Mouse (Mus musculus) heart, adult 18-20 months (tissue): ENCODE results near the gene Arid1a. TPM values are rescaled to one million over a fixed set of nuclear protein-coding genes. Genes with fewer than 3 reads are reported as not detected.

ENCODE experiments used
- DNase-seq, 2 experiments: peaks; one replicate each; pipeline ENCODE4 v3.0.0; 2021 to 2022; ENCODE audit warnings: mixed read lengths in 1 of 2
- total RNA-seq, 2 experiments: library from RNA; stranded (reverse); gene quantifications; 2 replicates each; pipeline ENCODE4 v1.2.3; 2021

Arid1a gene
- total RNA-seq, 2 experiments from 2014 or later: 31.3 to 34.9 TPM

DNA sequence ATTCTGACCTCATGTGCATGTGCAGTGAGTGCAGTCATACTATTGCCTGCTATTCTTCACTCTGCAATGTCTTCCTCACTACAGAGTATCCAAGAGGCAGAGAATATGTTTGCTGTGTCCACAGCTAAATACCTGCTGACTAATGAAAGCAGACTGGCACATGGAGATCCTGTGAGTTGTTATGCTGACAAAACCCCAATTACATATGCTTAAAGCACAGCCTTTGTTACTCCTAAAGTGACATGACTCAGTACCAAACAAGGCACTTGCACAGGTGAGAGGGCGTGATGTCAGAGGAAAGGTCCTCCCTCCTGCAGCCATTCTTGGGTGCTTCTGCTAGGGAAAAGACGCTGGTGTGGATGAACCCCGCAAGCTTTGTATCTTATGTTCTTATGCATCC is 21.3 kb downstream of the Arid1a start:
- DNase-seq: no peak

DNA sequence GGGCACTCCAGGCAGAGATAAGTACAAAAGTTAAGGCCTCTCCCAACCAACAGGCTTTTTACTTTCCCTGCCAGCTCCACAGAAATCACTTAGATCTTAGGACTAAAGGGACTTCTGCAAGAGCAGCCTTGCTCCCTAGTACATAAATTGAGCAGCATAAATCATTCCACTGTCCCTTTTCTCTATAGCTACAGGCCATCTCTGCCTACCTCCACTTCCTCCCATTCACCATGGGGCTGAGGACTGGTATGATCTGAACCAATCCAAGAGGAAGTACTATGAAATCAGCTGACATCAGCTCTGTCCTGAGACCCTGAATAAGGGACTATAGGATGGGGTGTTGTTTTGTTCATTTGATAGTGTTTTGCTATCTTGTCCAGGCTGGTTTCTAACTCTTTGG is 26.4 kb downstream of the Arid1a start:
- DNase-seq: no peak

DNA sequence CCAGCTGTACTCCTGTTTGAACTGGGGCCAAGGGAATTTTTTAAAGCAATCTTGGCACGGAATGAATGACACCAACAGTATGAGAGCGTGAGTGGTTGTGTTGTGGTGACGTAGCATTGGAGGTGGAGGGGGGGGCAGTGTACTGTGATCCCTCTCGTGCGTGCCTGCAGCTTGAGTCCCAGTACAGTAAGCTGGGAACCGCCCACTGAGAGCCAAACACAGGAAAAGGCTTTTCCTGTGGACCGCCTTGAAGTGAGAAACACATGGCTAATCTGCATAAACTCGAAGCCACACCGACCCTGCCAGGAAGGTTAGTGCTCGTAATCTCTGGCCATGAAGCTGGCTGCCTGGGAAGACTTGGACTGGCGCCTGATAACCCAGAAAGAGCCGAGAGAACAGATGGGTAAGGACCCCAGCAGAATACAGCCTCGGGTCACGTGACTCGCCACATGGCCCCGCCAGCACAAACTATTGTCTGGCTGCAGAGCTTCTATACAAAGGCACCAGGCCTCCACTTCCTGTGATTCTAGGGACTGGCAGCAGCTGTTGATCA is 27.0 kb downstream of the Arid1a start:
- DNase-seq: peak; percentile 89 to 95

DNA sequence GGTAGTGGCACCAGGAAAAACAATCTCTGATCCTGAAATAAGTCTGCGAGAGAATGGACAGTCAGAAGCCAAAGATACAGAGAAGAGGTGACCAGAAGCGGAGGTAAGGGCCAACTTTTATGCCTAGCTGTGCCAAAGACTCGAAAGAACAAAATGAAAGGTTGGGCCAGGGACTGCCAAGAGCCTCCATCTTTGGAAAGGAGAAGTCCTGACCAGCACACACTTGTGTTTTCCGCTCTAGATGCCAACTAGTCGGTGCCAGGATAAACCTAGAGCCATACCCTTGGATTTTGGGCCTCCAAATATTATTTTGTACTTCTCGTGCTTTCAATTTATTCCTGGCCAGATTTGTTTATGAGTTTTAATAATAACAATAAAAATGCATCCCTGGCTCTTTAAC is 27.6 kb downstream of the Arid1a start:
- DNase-seq: peak; percentile 61 to 73

DNA sequence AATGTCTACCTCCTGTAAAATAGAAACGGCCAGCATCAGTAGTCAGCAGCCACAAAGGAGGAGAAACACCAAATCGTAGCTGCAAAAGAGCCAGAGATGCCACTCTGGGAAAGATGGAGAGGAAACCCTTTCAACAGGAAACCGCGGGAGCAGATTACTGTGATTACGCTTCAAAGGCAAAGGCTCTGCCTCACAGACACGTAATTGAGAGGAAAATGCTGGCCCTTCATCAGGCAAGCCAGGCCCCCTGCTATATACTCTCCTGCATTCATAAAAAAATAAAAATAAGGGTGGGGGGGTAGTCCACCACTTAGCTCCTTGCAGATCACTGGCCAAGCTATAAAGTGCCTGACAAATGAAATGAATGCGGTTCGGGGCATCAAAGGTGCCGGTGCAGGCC is 28.3 kb downstream of the Arid1a start:
- DNase-seq: no peak

DNA sequence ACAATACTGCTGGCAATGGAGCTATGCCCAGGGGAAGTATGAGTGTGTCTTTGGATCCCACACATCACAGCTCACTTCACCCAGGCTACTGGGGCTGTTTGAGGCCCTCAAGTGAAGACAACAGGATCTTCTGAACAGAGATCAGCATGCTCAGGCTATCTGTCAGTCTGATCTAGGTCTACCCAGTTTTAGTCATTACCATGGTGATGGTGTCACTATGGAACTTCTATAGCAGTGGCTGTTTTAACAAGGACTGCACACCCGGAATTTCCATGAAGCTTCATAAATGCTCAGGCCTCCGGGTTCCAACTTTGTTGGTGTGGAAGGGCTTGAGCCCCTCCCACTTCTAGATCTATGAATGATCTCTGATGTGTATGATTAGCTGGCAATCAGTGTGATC is 30.9 kb downstream of the Arid1a start:
- no peak for DNase-seq

DNA sequence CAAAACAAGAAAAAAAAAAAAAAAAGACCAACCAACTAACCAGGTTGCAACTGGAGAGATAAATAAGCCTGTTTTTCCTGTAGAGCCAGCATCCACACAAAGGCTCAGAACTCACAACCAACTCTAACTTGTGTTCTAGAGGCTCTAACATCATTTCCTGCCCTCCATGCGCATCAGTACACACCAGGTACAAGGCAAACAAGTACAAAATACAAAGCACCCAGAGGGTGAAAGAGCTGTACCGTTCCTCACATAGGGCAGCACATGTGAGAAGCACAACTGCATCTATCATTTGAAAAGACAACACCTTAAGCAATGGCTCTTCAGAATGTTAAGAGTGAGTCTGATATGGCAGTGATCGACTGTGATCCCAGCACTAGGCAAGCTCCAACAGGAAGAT is 36.8 kb downstream of the Arid1a start:
- DNase-seq: no peak

DNA sequence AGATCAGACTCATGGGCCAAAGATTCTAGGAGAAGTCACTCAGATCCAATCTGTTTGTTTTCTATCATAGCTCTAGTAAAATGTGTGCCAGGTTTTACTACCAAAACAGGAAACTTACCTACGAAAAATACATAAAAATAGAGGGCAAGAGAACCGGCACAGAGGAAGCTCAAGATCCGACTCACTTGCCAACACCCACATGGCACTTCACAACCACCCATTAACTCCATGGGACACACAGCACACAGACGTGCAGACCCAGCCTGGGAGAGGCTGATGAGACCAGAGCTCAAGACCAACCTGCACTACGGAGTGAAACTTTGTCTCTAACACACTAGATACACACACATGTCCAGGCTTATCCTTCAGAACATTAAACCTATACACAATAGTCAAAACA is 43.8 kb downstream of the Arid1a start:
- DNase-seq: no peak

DNA sequence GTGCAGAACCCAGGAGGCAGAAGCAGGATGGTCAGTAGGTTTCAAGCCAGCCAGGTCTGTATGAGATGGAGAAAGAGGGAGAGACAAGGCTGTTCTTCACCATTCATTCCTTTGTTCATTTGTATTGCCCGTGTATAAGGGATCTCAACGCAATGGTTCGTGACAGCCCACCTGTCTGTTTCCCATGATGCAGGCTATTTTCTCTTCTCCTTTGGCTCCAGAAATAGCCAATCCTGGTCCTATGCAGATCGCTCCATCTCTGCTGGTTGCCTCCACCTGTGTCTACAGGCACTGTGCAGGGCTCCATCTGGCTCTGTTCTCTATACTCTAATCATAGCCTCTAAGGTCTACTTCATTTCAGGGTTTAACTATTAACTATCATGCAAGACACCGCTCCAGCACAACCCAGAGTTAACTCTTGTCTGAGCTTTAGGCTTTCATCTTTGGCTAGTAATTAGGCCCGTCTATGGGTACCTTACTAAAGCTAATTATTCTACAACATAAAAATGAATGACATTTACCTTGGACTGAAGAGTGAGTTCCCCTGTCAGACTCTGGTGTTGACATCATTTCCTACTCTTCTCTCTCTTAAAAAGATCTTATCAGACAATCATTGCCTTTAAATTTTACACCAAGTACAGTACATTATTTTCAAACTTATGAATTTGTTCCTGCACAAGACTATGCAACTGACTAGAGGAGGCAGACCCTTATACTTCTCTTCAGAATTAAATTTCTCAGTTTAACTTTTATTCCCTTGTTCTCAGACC is 45.1 kb downstream of the Arid1a start:
- no peak for DNase-seq

DNA sequence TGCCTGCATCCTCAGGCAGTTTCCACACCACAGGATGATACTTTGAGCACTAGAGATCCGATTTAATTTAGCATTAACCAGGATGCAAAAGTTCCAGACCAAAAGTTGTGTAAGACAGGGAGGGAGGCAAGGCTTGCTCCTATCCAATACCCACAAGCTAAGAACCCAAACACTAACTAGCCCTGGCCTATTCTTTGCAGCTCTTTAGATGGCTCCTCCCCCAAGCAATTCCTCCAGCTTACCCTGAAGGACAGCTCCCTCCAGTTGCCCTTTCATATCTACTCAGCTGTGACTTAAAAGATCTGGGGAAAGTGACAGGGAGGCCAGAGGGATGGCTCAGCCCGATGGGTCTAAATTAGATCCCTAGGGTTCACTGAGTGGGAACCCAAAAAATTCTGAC is 47.2 kb downstream of the Arid1a start:
- DNase-seq: no peak

DNA sequence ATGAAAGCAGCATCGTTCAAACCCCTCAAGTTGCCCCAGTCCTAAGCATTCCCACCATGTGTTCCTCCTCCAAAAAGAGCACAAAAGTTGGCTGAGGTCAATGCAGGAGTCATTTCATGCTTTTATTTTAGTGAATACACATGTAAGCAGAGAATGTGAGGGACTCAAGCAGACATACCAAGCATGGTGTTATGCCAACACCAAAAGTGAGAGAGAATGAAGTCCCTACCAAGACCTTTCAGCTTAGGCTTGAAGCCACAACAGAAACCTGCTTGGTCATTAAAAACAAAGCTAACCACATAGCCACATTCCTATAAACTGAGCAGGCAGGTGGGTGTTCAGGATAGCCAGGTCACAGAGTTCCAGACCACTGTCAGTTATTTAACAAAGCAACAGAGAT is 49.1 kb downstream of the Arid1a start:
- DNase-seq: no peak

DNA sequence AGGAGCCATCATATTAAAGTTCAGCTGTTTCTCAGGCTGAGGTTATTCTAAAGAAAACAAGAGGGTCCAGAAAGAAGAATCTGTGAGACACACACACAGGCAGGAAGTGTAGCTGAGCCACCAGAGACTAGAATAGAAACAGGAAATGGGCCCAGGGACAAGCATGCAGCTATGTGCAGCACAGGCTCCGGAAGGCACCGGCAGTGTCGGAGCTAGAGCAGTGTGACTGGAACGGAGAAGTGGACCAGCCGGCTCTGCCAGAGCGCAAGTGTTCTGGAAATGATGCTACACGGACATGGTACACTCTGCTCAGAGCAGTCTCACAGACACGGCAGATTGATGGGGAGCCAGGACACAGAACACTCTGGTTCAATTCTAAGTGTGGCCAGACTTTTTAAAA is 49.6 kb downstream of the Arid1a start:
- peak; percentile 85 to 93 for DNase-seq

DNA sequence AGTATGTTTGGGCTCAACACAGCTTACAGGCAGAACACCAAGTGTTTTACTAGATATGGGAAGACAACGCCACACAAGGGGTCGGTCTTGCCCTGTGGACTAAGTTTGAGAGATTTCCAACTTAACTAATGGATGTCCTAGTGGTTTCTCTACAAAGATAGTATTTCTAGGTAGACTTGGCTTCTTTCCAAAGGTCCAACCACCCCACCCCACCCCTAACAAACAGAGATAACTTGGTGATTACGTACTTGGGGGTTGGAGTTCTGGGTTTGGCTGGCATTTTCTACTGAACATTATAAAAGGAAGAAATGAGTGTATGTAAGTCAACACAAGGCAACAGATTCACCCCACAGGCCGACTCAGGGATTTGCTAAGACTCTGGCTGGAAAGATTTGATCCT is 51.5 kb downstream of the Arid1a start:
- no peak for DNase-seq

DNA sequence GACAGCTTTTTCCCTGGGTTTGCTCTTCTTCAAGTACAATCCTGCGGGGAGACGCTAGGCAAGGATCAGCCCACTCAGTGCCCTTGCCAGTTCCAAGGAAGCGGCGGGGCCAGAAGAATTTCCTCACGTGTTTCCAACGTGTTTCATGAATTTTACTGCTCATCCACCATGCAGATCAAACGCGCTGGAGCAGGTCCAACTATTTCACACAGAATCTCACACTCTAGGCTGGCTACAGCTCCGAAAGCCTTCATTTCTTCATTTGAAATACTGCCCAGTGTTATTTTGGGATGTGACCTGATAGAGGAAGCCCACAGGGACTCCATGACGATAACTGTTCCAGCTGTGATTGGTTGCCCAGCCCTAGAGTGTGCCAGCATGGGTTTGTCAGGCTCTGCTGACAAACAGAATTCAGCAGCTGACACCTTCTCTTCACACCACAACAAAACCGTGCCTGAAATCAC is 55.6 kb downstream of the Arid1a start:
- DNase-seq: peak; percentile 89

DNA sequence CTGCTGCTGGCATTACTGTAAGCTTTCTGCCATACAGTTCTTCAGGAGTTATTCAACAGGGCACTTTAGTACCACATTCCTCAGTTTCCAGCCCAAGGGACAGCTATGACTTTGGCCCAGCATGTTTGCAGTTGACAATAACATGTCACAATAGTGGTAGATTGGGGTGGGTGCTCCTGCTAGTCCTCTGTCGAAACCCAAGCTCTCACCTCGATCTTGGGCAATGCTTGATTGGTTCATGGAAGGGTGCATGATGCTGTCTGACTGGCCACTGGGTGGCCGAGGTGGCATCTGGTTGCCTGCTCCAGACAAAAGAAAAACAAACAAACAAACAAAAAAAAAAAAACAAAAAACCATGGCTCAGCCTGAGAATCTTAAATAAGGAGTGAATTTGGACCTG is 61.2 kb downstream of the Arid1a start:
- DNase-seq: no peak

DNA sequence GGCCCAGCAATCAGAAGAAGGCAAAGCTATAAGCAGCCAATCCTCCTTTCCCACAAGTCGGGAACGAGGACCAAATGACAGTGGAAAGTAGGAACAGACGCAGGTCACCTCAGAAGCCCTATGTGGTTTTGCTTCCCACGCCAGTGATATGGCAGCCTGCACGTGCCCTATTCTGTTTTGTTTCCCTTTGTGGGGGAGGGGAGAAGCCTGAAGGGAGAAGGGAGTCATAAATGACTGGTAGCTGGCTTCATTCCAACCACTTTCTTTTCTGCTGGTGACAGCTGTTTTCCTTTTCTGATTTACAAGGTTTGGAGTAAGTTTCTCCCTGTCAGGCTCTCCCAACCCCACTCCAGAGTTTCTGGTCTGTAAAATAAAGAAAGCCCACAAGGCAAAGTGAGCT is 66.3 kb downstream of the Arid1a start:
- peak; percentile 53 to 57 for DNase-seq

DNA sequence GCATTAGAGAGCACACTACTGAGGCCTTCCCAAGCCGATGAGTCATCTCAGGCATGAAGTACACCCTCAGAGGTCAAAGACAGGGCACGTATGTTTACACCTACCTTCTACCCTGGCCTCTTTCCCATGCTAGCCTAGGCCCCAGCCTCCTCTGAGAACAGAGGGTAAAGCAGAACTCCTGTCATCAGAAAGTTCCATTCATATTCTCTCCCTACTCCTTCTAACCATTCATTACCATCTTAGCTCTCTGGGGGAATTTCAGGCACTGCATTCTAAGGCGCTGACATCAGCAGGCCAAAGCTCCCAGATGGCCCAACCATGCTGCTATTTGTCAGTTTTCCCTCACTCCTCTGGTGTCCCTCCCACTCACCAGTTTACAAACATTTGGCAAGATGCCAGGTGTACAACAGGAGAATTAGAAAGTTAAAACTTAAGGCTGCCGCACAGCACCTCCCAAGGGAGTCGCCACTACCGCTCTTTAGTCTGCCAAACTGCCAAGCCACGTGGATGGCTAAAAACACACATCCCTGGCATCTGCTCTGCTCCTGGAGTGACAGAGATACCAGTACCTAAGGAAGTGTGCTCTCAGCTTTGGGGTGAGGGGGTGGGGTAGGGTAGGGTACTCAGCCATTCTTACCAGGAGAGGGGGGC is 68.0 kb downstream of the Arid1a start:
- peak; percentile 63 to 65 for DNase-seq

DNA sequence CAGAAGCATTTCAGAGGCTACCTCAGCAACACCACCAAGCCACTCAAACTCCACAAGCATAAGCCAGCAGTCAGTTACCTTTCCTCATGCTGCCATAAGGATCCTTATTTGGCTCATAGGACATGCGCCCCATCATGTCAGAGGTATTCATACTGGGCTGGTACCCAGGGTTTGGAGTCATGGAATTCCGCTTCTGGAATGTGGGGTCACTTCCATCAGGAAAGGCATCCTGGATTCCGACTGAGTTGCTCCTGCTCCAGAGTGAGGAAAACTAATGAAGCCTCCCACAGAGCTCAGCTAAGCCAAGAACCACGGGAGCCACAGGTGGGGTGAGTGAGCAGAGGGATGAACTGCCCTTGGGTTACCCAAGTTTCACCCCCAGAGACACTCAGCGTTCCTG is 69.4 kb downstream of the Arid1a start:
- DNase-seq: no peak

DNA sequence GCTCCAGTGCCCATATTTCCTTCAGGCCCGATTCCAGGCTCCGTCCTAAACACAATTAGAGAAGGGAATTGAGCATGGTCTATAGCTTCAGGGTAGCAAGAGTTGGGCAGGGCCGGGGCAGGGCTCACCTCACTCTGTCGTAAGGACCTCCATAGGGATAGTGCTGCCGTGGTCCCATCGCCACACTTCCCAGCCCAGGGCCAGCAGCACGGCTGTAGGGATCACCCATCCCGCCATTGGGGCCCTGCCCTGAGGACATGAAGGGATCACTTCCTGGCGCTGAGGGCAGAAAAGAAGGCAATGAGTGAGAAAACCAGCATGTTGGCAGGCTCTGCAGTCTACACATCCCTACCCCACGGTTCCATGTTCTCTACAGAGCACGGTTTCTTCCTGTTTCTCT is 70.1 kb downstream of the Arid1a start:
- DNase-seq: no peak

DNA sequence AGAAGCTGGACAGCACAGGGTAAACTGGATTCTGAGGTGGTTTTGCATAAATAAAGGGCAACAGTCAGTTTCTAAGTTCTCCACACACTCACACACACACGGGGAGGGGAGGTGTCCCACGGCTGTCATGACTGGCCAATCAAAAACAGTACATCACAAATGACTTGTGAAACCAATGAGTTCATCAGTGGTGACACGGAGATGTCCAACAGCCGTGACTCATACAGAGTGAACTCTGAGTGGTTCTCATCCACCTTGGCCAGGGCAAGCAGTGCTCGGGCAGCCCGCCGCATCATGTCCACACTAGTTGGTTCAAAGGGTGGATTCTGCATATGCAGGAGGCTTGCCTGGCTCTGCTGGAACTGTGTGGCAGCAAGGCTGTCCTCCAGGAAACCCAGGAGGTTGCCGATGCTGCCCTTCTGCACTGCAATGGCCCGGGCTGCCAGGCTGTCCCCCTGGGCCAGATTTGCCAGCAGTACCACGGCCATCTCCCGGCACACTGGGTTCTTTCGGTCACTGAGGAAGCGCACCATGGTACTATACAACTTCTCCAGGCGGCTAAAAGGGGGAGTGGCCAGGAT is 76.3 kb downstream of the Arid1a start:
- no peak for DNase-seq

DNA sequence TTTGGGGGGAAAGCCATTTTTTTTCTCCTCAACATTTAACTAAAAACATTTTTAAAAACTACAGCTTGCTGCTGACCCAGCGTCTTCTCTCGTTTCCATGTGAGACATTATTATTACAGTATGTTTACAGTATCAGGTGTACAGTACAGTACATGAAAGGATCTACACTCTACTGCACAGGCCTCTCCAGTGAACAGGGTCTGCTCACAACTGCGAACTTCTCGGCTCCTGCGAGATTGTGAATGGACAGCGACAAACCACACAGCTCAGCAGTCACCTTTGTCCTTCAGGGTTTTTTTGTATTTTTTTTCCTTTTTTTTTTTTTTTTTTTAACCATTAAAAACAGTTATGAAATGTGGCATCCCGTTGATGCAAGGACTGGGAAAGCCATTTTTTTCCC is 76.9 kb downstream of the Arid1a start:
- DNase-seq: no peak

DNA sequence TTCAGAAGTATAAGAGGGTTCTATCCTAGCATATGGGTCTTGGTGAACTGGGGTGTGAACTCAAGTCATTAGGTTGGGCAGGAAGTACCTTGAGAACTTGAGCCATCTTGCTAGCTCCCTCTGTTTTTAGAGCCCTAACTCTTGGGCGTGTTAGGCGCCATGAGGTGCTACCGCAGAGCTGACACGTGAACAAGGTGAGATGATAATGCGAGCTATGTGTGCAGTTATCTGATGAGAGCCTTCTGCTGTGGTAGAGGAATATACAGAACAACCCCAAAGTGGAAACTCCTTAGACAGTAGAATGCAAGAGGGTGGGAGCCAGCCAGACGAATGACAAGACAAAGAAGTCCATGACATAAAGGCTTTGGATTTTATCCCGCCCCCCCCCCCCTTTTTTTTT is 79.3 kb downstream of the Arid1a start:
- DNase-seq: no peak

DNA sequence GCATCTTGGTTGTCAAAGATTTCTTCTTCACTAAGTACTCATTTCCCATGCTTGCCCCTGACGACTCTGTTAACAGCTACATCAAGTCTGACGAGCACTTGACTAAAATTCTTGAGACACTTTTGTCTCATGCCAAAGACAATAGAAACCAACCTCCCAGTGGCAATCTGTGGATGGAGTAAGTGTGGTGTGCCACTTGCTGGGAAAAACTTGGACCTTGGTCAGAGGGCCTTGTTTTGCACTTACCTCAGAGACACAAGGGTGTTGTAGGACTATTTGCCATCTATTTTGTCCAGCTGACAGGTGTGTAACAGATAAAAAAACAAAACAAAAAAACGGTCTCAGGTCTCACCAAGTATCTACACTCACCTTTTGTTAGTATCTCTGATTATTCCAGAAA is 80.4 kb downstream of the Arid1a start:
- no peak for DNase-seq
